Mouse (Mus musculus): Measurements from ENCODE around the gene Chl1.

Gene Chl1

GRCm38 (mm10) chr6:103519596-103519995 lies 9.2 kb downstream of the Chl1 start:
- TF ChIP-seq GATA4 (IDR thresholded peaks at IDR 0.05; ENCODE audit: insufficient replicate concordance, low read length), result no peak

DNA sequence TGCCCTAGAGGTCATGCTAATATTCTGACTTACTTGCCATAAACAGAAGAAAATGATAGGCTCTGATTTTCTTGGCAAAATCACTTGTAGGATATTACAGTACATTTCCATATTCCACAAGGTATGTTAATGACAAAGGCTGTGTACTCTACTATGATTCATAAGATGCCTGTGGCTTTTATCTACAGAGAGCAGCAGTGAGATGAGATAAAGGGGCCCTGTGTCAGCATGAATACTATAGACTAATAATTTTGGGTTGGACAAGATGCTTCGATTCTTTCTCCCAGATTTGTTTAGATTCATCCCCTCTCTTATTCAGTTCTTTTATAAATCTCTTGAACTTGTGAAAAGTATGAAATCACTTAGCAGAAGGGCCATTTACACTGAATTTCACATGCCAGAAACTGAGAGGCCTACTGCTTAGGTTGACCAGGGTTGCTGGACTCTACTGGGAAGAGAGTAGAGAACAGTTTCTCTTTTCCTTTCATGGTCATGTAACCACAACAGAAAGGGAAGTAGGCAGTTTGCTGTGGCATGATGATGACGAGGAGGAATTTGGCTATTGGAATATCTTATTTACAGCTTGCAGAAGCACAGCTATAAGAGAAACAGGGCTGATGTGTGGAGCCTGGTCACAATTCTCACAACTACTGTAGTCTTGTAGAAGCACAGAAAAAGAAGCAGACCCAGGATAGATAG lies 15.1 kb downstream of the Chl1 start:
- no peak for TF ChIP-seq GATA4 (IDR thresholded peaks at IDR 0.05; ENCODE audit: insufficient replicate concordance, low read length)

GRCm38 (mm10) chr6:103526945-103527777 lies 16.8 kb downstream of the Chl1 start:
- TF ChIP-seq GATA4 (IDR thresholded peaks at IDR 0.05; ENCODE audit: insufficient replicate concordance, low read length), result no peak

- TF ChIP-seq GATA4 (IDR thresholded peaks at IDR 0.05; ENCODE audit: insufficient replicate concordance, low read length), result no peak
Observed at GRCm38 (mm10) chr6:103533048-103533447, 22.7 kb downstream of the Chl1 start.

GRCm38 (mm10) chr6:103534027-103534426 lies 23.6 kb downstream of the Chl1 start:
- no peak for TF ChIP-seq GATA4 (IDR thresholded peaks at IDR 0.05; ENCODE audit: insufficient replicate concordance, low read length)

DNA sequence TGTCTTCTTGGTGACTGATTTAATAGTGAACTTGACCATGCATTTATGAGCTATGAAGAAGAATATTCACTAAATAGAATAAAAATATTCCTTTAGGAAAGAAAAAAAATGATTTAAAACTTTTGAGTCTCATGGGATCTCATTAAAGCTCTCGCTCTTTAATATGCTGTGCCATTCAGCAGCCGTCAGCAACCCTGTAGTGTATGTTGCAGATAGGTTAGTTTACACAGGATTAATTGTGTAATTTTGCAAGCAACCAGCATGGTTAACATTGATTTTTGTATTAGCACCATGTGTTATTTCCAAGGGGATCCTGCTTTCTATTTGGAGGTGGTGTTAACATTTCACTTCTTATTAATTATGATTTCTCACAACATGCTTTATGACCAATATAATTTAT lies 32.2 kb downstream of the Chl1 start:
- TF ChIP-seq GATA4 (IDR thresholded peaks at IDR 0.05; ENCODE audit: insufficient replicate concordance, low read length), result no peak

- no peak for TF ChIP-seq GATA4 (IDR thresholded peaks at IDR 0.05; ENCODE audit: insufficient replicate concordance, low read length)
Observed at GRCm38 (mm10) chr6:103543753-103544152, 33.4 kb downstream of the Chl1 start.

GRCm38 (mm10) chr6:103546314-103546713 lies 35.9 kb downstream of the Chl1 start:
- TF ChIP-seq GATA4 (IDR thresholded peaks at IDR 0.05; ENCODE audit: insufficient replicate concordance, low read length), result no peak

GRCm38 (mm10) chr6:103549929-103550328 lies 39.5 kb downstream of the Chl1 start:
- TF ChIP-seq GATA4 (IDR thresholded peaks at IDR 0.05; ENCODE audit: insufficient replicate concordance, low read length), result no peak

- TF ChIP-seq GATA4 (IDR thresholded peaks at IDR 0.05; ENCODE audit: insufficient replicate concordance, low read length), result no peak
Observed at GRCm38 (mm10) chr6:103558037-103558893, 47.9 kb downstream of the Chl1 start.

DNA sequence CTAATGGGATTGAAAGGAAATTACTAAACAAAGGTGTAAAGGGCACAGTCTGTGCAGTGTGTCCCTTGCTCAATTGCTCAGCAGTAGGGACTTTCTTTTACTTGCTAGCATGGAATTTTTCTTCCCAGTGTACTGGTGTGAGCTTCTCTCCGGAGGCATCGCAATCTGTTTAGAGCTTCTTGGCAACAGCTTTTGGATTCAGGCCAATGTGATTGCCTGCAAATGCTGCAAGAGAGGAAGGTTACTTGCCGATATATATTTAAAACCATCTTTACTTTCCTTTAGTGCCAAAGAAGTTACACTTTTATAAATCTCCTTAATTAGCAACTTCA lies 48.5 kb downstream of the Chl1 start:
- TF ChIP-seq GATA4 (IDR thresholded peaks at IDR 0.05; ENCODE audit: insufficient replicate concordance, low read length), result no peak

GRCm38 (mm10) chr6:103559344-103559743 lies 49.0 kb downstream of the Chl1 start:
- no peak for TF ChIP-seq GATA4 (IDR thresholded peaks at IDR 0.05; ENCODE audit: insufficient replicate concordance, low read length)

GRCm38 (mm10) chr6:103564811-103565210 lies 54.4 kb downstream of the Chl1 start:
- no peak for TF ChIP-seq GATA4 (IDR thresholded peaks at IDR 0.05; ENCODE audit: insufficient replicate concordance, low read length)

GRCm38 (mm10) chr6:103567247-103567646 lies 56.9 kb downstream of the Chl1 start:
- no peak for TF ChIP-seq GATA4 (IDR thresholded peaks at IDR 0.05; ENCODE audit: insufficient replicate concordance, low read length)

- no peak for TF ChIP-seq GATA4 (IDR thresholded peaks at IDR 0.05; ENCODE audit: insufficient replicate concordance, low read length)
Observed at GRCm38 (mm10) chr6:103572659-103573058, 62.3 kb downstream of the Chl1 start.

DNA sequence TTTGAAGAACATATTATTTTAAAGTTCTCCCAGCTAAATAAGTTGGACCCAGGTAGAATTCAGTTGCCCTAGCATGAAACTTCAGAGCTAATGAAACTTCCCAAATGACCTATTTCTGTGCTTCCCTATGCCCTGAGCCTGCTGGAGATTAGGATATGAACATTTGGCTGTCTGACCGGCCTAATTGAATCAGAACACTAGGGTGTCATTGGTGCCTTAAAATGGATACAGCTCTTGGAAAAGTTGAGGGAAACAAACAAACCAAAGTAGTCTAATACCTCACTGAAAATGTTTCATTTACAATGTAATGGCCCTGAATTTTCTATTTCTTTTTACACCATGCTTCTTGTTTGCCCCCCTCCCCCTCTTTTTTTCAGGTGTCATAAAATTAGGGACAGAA lies 73.8 kb downstream of the Chl1 start:
- no peak for TF ChIP-seq GATA4 (IDR thresholded peaks at IDR 0.05; ENCODE audit: insufficient replicate concordance, low read length)

All from liver, adult (tissue).